Mouse (Mus musculus) cerebellum, adult 8-10 months (tissue): ENCODE results near the gene Epb41.

Experiments used
- DNase-seq: peaks from one replicate; pipeline ENCODE4 v3.0.0; 2022

Gene Epb41

DNA sequence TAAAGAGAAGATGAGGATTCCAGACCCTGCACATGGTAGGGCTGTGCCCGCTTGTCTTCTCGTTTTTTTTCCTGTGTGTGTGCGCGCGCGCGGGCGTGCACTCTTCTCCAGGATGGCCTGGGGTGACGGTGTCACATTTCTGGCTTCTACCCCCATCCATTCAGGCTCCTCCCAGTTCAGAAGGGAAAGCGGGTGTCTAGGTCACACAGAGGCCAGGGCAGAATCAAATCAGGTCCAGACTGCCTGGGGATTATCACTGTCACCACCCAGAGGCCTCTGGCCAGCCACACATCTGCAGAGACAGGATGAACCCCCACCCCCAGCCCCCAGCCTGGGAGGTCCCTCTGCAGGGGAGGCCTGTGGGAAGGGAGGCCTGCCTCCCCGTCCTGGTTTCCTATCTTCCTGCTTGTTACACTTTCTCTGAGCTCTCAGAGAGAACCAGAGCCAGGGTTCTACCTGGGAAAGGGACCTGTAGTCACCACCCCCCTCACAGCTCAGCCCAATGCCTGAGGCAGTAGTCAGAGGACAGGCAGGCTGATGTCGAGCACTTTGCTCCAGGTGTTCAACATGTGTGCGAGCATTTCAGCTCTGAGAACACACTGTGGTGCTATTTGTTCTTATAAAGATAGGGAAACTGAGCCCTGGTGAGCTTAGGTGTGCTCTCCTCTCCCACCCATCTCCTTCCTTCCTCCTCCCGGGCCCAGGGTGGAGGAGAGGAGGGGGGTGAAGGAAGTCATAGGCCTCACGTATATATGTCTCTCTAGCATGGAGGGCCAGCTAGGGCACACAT lies 156.2 kb downstream of the Epb41 start:
- no peak for DNase-seq

DNA sequence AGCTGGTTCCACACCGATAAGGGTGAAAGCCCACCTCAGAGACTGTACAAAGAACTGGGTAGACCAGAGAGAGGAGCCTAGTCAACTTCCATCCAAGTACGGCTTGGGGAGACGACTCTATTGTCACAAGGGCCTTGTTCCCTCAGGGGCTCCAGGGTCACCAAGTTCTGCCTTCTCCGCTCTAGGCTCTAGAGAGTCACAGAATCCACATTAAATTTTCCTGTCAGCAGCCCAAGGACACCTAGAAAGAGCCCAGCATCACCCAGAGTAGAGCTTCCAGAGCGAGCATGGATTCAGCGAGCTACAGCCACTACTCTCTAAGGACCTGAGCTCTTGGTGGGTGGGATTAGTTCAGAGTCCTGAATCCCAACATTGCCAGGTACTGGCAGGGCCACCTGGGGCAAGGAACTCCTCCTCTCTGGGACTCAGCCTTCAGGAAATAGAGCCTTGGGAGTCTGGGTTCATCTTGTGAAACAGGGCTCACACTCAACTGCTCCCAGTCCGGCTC lies 157.0 kb downstream of the Epb41 start:
- DNase-seq = no peak

DNA sequence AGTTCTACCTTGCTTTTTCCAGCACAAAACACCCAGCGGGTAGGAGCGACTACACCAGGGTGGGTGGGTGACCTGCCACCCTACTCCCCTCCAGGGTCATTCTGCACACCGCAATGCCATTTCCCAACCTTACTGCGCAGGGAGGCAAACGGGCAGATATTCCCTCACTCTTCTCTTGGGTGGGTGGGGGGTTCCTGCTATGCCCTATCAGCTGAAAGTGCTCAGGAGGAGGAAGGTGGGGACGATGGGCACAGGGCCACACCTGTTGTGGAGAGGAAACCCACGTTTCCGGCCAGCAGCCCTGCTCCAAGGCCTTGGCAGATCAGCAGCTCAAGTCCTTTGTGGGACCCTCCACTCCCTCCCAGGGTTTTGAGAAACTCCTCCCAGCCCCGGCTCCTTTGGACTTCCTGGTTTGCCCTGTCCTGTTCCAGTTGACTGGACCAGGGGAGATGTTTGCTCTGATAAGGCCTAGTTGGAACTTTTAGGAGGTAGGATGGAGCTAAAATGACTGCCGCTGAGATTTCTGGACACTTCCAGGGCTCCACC lies 158.0 kb downstream of the Epb41 start:
- DNase-seq = no peak

DNA sequence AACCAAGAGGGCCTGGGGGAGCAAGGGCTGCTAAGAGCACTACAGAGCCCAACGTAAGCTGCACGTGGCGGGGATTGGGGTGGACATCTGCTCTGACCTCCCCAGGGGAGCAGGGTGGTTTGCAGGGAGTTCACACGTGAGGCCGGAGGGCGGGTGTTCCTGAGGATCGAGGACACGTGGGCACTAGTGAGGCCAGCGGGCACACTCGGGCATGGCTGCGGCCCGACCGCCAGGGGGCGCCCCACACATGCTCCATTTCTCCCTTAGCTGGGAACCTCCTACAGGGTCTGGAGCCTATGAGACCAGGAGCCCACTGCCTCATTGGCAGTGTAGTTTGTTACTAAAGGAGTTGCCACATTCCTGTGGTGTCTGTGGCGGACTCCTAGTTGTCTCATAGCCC lies 158.7 kb downstream of the Epb41 start:
- peak; percentile 54 for DNase-seq

DNA sequence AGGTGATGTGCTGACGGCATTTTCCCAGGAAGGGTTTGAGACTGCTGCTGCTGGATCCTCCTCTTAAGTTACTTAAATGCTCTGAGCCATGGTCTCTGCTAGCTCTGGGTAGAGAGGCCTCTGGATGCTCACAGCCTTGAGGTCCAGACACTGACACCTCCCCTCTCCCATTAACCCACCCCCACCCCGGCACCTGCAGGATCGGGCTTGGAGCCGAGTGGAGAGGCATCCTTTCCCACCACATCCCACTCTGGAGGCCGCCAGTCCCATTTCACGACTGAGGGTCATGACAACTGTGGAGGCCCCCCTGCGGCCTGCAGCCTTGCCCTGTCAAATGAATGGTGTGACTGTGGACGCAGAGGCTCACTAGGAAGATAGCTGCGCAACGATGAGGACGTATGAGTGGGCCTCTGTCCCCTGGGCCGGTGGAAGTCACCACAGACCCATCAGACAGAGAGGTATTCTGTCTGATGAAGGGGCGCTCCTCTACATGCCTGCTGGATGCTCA lies 159.2 kb downstream of the Epb41 start:
- no peak for DNase-seq

DNA sequence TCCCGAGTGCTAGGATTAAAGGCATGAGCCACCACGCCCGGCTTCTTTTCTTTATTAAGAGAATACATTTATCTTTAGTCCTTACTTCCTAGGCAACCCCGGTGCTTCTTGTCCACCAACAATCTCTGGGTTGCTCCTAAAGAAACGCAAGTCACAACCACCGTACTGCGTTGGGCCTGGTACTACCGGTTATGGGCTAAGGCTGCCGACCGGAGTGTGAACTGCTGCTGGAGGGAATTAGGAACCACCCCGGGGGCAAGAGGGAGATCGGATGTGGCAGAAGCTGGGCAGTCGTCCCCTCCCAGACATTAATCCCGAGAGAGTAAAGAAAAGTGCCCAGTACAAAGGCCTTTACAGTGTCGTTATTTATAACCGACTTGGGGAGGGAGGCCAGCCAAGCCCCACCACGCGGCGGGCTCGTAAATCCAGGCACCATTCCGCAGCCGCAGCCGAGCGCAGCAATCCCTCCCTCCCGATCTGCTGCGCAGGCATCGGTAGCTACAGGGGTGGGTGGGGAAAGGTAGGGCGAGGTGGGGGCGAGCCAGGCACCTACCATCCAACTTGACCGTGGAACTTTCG lies 160.1 kb downstream of the Epb41 start:
- no peak for DNase-seq

DNA sequence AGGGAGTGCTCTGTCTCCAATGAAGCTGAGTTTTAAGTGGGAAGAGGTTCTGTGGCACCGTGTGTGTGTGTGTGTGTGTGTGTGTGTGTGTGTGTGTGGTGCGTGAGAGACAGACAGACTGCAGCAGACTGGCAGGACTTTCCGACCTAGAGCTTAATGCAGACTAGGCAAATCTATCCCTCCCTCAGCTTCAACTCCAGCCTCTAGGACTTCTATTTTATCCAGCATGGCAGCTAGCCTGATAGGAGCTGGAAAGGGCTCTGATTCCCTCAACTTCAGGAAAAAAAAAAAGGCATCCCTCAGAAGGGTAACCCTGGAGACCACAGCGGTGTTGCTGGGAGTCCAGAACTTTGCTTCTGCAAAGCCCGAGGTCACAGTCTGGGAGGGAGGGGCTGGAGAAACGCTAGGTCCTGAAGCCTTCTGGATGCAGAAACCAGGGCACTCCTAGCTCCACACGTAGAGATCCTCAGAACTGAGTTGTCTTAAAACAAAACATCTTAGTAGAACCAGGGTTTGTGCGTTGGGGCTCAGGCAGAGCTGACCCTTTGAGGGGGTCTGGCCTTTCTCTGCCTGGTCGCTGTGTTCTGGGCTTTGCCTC lies 161.0 kb downstream of the Epb41 start:
- DNase-seq = no peak

DNA sequence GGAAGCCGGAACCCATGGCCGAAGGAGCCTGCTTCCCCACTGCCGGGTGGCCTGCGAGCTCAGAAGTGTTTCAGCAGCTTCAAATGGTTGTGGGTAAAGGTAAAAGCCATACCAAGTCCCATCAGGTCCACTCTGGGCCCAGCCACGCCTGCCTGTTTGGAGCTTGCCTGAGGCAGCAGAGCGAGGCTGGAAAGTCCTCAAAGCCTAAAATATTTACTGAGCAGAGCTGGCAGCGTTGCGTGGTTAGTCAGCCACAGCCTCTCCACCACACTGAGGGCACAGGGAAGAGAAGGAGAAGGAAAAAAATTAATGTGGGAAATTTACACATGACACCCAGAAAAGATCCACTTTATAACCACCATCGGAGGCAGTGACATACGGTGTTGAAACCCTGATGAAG lies 161.6 kb downstream of the Epb41 start:
- no peak for DNase-seq

DNA sequence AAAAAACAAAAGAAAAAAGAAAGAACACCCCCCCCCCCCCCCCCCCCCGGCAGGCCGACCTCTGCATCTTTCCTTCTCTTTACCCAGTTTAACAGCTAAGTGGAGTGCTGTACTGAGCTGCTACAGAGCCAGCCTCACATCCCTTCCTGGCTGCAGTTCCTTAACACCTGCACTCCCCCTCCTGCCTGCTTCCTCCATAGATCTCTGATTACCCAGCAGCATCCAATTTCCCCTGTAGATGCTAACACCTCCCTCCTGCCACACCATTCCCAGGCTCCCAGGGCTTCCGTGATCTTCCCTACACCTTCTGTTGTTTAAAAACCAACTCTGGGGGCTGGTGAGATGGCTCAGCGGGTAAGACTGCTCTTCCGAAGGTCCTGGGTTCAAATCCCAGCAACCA lies 163.6 kb downstream of the Epb41 start:
- no peak for DNase-seq

DNA sequence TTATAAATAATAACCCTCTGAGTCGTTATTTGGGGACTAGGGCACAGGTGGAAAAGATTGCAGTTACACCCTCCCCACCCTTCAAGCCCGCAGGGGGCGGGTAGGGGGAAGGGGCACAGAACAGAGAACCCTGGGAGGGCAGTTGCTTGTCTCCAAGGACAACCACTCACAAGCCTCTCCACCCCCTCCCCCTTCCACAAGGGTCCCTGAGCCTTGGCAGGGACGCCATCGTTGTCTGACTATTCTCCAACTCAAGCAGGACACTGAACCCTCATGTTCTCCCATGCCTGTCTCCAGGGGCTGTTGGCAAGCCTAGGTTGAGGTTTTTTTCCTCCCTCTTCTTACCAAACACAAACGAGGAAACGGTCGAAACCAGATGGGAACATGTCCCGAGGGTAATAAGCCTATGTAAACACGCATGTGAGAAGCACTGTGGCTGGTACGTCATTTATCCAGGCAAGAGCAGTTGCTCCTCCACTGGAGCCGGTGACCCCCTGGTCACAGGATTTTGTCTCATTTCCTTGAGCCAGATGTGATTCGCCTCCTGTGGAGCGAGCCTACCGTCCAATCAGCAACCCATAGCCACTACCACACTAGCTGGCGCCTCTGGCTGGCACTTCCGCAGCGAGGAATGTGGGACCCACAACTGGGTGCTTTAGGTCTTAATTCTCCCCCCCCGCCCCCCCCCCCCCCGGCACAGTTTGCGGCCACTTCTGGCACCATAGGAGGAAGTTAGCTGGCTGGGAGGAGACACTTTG lies 164.7 kb downstream of the Epb41 start:
- no peak for DNase-seq

DNA sequence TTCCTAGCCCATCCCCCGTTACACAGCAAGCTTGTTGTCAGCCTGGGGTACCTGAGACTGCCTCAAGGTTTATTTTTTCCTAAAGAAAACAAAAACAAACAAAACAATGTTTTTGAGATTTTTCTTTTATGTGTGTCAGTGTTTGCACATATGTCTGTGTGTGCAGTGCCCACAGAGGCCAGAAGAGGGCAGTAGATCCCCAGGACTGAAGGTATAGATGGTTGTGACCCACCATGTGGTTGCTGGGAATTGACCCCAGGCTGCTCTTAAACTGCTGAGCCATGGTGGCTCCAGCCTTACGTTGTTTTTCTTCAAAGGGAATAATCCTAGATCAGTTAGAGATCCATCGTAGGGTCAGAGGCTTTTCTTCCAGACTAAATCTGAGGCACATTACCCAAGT lies 167.2 kb downstream of the Epb41 start:
- no peak for DNase-seq

DNA sequence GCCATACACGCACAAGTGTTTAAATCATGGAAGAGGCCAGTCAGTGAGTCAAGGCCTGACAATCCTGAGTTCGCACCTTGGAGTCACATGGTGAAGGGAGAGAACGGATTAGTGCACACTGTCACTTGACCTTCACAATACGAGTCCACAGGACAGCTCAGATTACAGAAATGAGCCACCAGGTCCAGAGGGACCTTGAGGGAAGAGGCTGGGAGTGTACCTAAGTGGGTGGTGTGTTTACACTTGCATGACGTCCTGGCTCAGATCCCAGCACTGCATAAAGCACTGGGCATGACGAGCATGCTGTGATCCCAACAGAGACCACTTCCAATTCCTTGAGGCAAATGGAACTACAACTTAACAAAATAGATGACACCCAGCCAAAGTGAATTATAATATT lies 168.7 kb downstream of the Epb41 start:
- DNase-seq = no peak

DNA sequence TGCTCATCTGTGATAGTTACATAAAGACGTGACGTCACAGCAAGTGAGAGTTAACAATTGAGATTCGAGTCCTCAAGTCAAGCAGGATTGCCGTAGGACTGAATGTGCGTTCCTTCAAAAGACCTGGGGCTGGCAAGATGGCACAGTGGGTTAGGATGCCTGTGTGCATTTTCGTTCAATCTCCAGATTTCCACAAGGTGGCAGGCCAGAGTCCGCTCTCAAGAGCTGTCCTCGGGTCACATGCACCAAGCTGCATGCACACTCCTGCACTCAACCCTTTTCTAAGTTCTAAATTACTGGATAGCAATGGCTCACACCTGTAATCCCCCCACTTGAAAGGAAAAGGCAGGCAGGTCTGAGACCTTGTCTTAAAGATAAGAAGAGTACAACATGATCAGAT lies 170.6 kb downstream of the Epb41 start:
- DNase-seq = no peak

DNA sequence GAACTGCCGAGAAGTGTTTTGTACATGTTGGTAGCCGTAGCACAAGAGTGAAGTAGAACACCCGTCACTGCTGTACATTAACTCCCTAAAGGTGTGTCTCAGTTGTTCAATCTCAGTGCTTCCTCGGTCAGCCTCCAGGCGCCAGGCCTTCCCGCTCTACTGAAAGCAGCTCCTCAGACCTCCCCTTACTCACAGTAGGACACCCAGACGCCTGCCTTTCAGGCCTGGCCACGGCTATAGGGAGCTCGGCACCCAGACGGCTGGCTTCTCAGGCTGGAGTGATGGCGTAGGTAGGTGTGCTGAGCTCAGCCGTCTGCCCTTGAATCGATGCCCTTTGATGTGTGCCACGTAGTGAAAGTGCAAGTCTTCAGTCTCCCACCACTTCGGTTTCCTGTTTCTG lies 174.0 kb downstream of the Epb41 start:
- DNase-seq = no peak

DNA sequence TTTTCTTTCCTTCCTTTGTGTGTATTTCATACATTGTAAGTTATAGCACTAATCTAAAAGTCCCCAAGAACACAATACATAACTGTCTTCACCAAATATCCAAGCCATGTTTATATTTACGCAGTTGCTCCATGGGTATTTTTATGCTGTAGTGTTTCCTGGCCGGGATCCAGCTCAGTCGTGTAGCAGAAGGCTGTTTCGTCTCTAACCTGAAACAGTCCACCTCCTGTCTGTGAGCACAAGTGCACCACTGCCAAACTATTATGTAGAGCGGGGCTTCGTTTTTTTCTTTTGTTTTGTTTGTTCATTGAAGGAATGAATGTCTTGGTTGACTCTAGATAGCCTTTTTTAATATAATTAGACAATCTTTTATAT lies 176.0 kb downstream of the Epb41 start:
- DNase-seq = peak; percentile 38

DNA sequence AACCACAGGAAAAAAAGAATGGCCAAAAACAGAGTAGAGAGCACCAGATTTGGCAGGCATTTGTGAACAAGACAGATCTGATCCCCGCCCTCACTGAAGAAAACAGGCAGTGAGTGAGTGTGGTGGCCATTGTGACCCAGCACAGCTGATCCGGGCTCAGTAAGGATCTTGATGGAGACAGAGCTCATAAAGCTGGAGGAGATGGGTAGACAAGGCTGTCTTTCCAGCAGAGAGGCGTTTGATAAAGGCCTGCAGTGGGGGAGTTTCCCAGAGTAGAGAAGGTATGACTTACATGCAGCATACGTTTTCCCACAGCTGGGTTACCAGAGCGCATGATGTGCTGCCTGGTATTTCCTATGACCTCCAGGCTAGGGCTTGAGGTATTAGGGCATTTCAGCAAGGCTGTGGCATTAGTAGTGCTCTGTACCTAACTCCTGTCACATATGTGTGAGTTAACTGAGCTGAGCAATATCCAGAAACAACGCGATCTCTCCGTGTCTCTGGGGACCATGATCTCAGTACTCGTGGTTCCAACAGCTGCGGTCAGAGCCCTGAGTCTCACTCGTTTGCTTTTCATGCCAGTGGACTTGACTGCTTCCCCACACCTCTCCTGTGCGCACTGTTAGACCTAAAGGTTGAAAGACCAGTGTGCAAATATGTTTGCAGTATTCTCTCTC lies 176.5 kb downstream of the Epb41 start:
- DNase-seq = no peak

DNA sequence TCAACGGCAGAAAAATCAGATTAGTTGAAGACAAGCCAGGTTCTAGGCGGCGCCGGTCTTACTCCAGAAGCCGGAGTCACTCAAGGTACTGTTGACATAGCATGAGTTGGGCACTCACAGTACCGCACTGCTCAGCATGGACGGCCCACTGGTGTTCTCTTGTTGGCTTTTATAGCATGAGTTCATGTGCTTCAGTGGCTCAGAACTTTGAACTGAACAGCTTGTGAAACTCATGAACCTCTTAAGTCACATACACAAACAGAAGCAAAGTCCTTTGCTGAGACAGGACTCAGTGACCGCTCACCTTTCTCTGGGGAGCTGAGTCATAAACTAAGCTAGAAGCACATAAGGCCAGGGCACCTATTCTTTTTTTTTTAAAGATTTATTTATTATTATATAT lies 177.3 kb downstream of the Epb41 start:
- DNase-seq = no peak

DNA sequence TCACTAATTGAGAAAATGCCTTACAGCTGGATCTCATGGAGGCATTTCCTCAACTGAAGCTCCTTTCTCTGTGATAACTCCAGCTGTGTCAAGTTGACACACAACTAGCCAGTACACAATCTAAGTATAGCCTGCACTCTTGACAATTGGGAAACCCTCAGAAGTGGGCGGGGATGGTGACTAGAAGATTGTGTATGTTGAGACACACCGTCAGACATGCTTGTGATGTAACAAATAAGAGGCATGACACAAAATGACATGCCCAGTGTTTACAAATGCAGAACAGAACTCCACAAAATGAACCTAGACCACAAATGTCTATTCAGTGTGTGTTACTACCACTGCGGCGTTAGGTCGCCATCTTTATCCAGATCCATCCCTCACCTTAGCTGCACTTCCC lies 178.0 kb downstream of the Epb41 start:
- no peak for DNase-seq

DNA sequence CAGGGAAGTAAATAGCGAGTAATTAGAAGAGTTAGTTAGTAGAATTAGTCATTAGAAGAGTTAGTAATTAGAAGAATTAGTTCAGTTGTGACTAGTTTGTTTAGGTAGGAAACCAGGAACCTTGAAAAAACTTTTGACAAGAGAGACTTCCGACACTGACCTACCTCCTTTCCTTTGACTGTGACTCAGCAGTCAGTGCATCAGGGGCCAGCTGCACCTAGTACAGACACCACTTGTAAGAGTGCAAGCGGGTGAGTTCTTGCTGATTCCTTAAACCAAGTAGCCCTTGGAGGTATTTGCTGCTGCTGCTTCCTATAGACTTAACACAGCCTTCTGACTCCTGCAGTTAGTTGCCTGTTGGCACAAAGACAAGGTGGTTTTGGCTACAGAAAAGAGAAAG lies 184.4 kb downstream of the Epb41 start:
- no peak for DNase-seq

DNA sequence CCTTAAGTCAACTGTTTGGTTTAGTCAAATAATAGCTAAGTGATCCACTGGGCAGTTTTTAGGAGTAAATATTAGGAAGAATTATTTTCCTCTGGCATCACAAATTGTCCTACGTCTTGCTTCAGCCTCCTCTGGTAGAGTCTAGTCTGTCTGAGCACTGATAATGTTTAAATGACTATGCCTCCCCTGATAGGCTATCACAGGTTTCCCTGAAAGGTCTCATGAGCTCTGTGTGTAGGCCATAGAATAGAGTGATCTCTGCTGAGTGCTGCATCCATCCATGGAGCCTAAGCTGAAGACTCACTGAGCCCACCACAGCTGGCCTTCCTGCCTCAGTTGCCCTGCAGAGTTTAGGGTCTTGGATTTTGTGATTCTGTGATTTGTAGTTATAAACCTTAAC lies 186.6 kb downstream of the Epb41 start:
- DNase-seq = no peak

DNA sequence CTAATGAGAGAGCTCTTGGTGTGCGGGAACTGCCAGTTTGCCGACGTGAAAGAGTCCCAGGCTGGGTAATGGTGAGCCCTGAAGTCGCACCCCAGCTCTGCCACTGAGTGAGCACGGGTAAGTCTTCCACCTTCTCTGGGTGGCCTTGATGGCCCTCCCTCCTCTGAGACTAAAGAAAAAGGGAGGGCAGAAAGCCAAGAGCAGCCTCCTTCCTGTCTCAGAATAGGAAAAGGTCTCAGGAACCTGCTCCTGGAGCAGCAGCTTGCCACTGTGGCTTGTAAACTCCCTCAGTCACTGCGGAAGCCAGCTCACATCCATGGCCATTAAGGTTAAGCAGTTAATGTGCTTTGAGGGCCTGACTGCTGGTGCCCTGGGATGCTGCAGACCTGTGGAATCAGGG lies 189.7 kb downstream of the Epb41 start:
- no peak for DNase-seq

DNA sequence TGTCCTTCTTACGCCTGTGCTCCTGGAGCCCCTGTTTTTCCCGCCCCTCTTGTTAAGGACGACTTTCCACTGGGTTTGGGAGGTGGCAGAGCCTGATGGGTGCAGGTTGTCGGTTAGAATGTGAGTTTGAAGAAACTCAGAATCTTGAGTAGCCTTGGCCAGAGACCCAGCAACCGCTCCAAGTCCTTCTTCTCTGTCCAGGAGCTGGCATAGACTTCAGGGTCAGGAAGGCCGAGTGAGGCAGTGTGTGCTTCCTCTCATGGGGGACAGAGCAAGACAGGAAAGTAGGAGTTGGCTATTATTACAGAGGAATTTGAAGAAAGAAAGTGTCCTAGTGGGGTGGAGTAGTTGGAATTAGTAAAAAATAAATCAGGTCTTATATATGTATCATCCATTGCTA lies 191.6 kb downstream of the Epb41 start:
- DNase-seq = no peak

DNA sequence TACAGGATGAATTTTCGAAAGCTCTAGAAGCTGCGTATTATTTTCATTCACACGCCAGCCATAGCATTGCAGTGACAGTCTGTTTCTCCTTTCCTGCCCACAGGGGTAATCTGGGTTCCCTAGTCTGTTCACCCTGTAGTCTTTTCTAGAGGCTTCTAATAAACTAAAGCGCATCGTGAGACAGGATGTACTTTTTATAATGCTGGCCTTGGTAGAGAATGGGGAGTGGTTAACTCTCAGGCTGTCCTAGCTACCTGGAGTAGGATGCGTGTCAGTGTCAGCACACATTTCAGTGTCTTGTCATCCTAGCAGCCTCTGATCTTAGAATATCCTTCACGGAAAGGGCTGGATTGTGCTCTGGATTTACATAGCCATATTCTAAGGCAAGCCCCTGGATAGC lies 193.8 kb downstream of the Epb41 start:
- no peak for DNase-seq
